Mouse (Mus musculus) adrenal gland, postnatal 4 days (tissue): ENCODE data around the gene Pmp22. TPM values are rescaled to one million over a fixed set of nuclear protein-coding genes. Genes with fewer than 3 reads are reported as not detected.

ENCODE experiments used
- DNase-seq, 2 experiments: peaks; one replicate each; pipeline ENCODE4 v3.0.0; 2021 to 2022; ENCODE audit warnings: low spot score in 2 of 2, mixed read lengths in 2 of 2
- total RNA-seq, 2 experiments: library from RNA; stranded (reverse); gene quantifications; 2 replicates each; pipeline ENCODE4 v1.2.3; 2021

Gene Pmp22
- total RNA-seq, 2 experiments from 2014 or later, result 159 to 178 TPM

GRCm38 (mm10) chr11:63151857-63152256 lies 23.1 kb downstream of the Pmp22 start:
- DNase-seq, result no peak

DNA sequence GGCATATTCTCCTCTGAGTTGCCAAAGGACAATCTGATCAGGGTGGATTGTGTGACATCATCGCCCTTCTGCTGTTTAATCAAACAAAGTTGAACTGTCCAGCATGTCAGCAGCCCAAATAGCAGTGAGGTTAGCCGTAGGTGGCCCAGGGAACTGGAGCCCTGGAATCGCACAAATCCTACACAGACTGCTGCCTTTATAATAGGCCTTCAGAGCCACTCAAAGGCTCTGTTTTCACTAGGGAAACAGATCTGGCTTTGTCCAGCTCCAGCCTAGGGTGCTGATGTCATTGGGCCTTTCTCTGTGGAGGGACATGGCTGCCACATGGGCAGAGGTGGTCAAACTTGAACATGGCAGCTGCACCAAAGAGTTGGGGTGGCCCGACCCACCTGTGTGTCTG lies 28.3 kb downstream of the Pmp22 start:
- DNase-seq, result no peak

DNA sequence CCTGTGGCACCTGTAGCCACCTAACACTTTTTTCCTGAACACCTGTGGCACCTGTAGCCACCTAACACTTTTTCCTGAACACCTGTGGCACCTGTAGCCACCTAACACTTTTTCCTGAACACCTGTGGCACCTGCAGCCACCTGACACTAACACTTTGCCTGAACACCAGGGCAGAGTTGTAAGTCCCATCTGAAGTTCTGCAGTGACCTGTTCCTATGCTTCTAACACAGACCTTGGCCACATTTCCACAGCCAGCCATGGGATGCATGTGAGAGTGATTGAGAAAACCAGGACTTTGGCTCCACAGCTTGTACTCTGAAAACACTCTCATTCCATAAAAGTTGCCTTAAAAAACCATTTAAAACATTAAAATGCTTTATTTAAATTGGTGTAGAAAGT lies 32.1 kb downstream of the Pmp22 start:
- DNase-seq, result no peak

- DNase-seq, result no peak
Observed at GRCm38 (mm10) chr11:63162806-63163205, 34.0 kb downstream of the Pmp22 start.

GRCm38 (mm10) chr11:63163550-63163949 lies 34.8 kb downstream of the Pmp22 start:
- DNase-seq, result no peak

GRCm38 (mm10) chr11:63163986-63164682 lies 35.4 kb downstream of the Pmp22 start:
- no peak for DNase-seq

- DNase-seq, result no peak
Observed at GRCm38 (mm10) chr11:63164756-63165484, 36.1 kb downstream of the Pmp22 start.

DNA sequence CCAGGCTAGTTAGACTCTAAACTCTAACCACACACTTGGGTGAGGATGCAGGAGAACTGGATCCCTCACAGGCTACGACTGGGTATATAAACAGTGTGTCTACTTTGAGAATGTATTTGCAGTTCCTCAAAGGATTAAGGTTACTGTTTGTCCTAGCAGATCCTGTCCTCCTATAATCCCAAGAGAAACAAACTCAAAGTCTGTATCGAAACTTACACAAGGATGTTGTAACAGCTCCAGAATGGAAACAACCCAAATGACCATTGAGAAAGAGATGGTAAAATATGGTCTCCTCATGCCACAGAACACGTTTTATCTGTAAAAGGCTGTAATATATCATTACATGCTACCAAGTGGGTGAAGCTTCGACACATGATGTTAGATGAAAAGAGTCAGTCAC lies 39.0 kb downstream of the Pmp22 start:
- no peak for DNase-seq

- no peak for DNase-seq
Observed at GRCm38 (mm10) chr11:63168551-63169258, 39.9 kb downstream of the Pmp22 start.

DNA sequence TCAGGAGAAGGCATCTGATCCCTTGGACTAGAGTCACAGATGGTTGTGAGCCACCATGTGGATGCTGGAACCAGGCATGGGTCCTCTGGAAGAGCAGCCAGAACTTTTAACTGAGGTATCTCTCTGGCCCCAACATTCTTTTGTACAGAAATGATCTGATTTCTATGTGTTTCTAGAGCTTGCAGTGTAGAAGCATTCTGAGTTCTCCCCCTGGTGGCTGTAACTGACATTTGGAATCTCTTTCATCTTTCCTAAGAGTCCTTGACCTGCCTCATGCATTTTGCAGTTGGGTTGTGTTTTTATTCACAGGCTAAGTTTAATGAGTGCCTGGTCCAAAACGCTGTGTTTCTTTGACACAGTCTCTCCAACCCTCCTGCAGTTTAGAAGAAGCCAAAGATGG lies 43.2 kb downstream of the Pmp22 start:
- DNase-seq, result no peak

DNA sequence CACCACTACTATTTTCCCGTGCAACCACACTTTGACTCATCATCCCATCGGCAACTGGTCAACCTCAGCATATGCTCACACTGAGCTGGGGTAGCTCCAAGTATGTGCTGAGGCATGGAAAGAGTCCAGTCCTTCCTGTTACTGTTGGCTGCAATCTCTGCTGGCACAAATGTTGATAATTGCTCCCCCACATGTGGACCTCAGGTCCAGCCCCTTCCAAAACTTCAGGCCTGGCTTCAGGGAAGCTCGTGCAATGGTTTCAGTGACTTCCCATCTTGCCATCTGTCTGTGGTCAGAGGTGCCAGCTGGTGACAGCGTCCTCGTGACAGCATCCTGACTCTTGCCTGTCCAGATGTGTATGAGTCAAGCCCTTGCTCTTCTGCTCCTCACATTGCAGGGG lies 44.8 kb downstream of the Pmp22 start:
- no peak for DNase-seq

DNA sequence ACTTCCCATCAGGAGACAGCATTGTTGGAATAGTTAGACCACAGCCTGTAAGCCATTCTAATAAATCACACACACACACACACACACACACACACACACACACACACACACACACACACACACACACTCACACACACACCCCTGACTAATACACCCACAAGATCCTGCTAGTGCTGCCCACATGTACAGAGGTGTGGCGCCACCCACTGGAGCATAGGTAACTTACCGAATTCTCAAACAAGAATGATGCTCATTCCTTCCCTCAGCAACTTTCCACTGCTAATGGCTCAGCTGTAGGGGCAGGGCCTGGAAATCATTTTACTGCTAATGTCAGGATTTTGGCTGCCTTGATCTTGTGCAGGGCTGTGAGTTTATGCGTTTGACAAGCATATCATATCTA lies 46.5 kb downstream of the Pmp22 start:
- no peak for DNase-seq

DNA sequence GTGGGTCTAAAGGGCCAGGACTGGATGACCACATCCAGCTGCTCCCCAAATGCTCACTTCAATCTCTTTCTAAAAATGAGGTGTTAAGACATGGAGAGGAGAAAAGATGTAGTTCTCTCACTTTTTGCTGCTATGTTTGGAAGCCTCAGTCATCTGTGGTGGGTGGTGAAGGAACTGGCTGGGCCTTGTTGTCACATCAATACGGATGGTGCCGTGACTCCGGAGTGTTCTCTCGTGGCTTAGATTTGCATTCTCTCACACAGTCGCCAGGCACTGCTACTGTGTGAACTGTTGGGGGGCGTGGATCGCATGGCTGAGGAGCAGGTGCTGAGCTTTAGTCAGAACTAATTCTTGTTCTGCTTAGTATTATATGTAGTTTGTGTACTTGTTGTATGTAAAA lies 47.6 kb downstream of the Pmp22 start:
- no peak for DNase-seq

- no peak for DNase-seq
Observed at GRCm38 (mm10) chr11:63180262-63181101, 51.7 kb downstream of the Pmp22 start.

- no peak for DNase-seq
Observed at GRCm38 (mm10) chr11:63188803-63189202, 60.0 kb downstream of the Pmp22 start.

DNA sequence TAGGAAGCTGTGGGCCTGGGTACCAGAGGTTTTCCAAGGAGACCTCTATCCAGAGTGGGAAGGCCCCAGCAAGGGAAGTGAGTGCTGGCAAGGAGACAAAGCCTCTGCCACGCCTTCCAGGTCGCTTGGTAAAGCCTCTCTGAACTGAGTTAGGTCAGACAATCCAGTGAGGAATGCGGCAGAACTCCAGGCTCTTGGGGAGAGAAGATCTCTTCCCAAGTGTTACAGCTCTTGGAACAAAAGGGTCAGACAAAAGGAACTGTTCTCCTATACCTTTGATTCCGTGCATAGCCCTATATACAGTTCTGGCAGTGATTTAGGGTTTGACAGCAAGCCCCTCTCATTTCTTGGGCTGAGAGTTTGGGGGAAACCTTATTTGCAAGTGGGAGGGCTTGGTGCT lies 69.3 kb downstream of the Pmp22 start:
- no peak for DNase-seq

DNA sequence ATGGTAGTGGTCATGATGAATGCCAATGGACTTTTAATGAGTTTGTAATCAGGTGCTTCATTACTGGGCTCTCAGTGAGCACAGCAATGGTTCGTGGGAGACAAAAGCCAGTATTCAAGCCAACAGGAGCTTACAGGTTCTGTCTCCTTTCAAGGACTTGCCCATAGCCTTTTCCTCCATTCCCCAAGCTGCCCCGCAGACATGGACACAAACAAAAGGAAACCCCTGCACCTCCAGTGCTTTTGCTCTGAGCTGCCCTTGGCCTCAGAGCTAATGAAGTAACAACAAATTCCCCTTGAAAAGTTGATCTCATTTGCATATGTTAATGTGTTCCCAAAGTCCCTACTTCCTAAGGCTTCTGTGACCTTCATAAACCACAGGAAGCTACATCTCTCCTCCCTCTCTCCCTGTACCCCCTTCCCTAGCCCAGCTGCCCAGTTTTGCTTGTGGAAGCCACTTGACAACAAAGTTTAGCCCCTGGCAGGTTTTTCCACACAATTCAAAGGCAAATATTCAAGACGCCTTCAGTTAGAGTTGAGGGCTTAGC lies 73.3 kb downstream of the Pmp22 start:
- DNase-seq, result no peak
